27 mouse cellular contexts compared by ENCODE assay signal in genomic region chr1:153953797-153954196, GRCm38 (mm10). TPM values are rescaled to one million over a fixed set of nuclear protein-coding genes. Genes with fewer than 3 reads are reported as not detected.
DNase-seq lines count a peak whose midpoint lies in the region; ATAC-seq and TF ChIP-seq lines count a peak whose summit lies in the region.
"Had no signal": no experiment of that assay in that cellular context is flagged by ENCODE, and none has a peak within 500 bp of the region (broad histone marks: within the 10 kb centered on the region; RNA-seq: fewer than 3 reads in every experiment).

No protein-coding gene starts in this region.

- H3K27me3 ChIP-seq in liver, embryonic 13.5 days: no peaks in the 10 kb centered on the region
- no peaks in the 10 kb centered on the region for H3K27me3 ChIP-seq in liver, postnatal 0 days (ENCODE audit: insufficient read depth, low read length)
- H3K27me3 ChIP-seq in midbrain, embryonic 13.5 days: 0 out of 2 replicates have a peak, but pooled peaks cover 2% of the 10 kb centered on the region
- H3K27me3 ChIP-seq: embryonic facial prominence, embryonic 12.5 days; forebrain, embryonic 12.5 days had no signal

- 61% methylated on average over 6 of the region's 6 CpGs for WGBS in liver, embryonic 13.5 days (ENCODE audit: insufficient replicate concordance)
- WGBS in liver, postnatal 0 days (ENCODE audit: insufficient replicate concordance): 57% methylated on average over 6 of the region's 6 CpGs
- WGBS in midbrain, embryonic 13.5 days: 81% methylated on average over 6 of the region's 6 CpGs

- ATAC-seq in frontal cortex, adult (ENCODE audit: low TSS enrichment): peak; percentile 80
- ATAC-seq in liver, embryonic 13.5 days (ENCODE audit: low read depth): 0 out of 2 replicates have a peak, but pooled peaks have one; percentile 34
- no peak for ATAC-seq in liver, postnatal 0 days
- ATAC-seq in hematopoietic stem cell, adult 5-6 weeks (replicated peaks in 1 of 2; ENCODE audit: insufficient read depth in 1 of 2, low FRiP score in 2 of 2, low TSS enrichment in 1 of 2, low read depth in 1 of 2, poor library complexity in 2 of 2, severe bottlenecking in 2 of 2): peak; percentile 43 to 49; a peak in 3 of 4 replicates
- no peak for ATAC-seq in midbrain, embryonic 13.5 days
- ATAC-seq: CD4-positive, CD25-positive, alpha-beta regulatory T cell, adult 4 months; hindbrain, embryonic 16.5 days; intestine, embryonic 16.5 days had no signal

- no peak overlapping the region for H3K4me2 ChIP-seq in liver, embryonic 13.5 days
- no peak overlapping the region for H3K4me2 ChIP-seq in liver, postnatal 0 days (ENCODE audit: low read depth, low read length)
- H3K4me2 ChIP-seq in midbrain, embryonic 13.5 days (replicated peaks): no peak overlapping the region
- H3K4me2 ChIP-seq: embryonic facial prominence, embryonic 12.5 days; forebrain, embryonic 12.5 days; heart, embryonic 11.5 days; lung, embryonic 14.5 days; midbrain, embryonic 11.5 days had no signal

- no peak for TF ChIP-seq CTCF in liver, postnatal 0 days (IDR thresholded peaks at IDR 0.05; ENCODE audit: low read depth)

- no peaks in the 10 kb centered on the region for H3K36me3 ChIP-seq in liver, embryonic 13.5 days
- H3K36me3 ChIP-seq in liver, postnatal 0 days (replicated peaks; ENCODE audit: insufficient read depth, low read length): no peaks in the 10 kb centered on the region
- H3K36me3 ChIP-seq in midbrain, embryonic 13.5 days: no peaks in the 10 kb centered on the region
- H3K36me3 ChIP-seq: embryonic facial prominence, embryonic 12.5 days; forebrain, embryonic 12.5 days; hindbrain, embryonic 10.5 days had no signal

- H3K4me3 ChIP-seq in liver, embryonic 13.5 days (replicated peaks): no peak overlapping the region
- no peak overlapping the region for H3K4me3 ChIP-seq in liver, postnatal 0 days (ENCODE audit: low read depth, low read length)
- H3K4me3 ChIP-seq in midbrain, embryonic 13.5 days (replicated peaks): no peak overlapping the region
- H3K4me3 ChIP-seq: embryonic facial prominence, embryonic 12.5 days; forebrain, embryonic 12.5 days; hindbrain, embryonic 10.5 days; layer of hippocampus, adult 2 months had no signal

- no peaks in the 10 kb centered on the region for H3K9me3 ChIP-seq in liver, embryonic 13.5 days (replicated peaks)
- H3K9me3 ChIP-seq in liver, postnatal 0 days (ENCODE audit: low read length): no peaks in the 10 kb centered on the region
- no peaks in the 10 kb centered on the region for H3K9me3 ChIP-seq in midbrain, embryonic 13.5 days
- H3K9me3 ChIP-seq: embryonic facial prominence, embryonic 12.5 days; forebrain, embryonic 12.5 days; hindbrain, embryonic 10.5 days had no signal

- H3K9ac ChIP-seq in liver, embryonic 13.5 days: no peak overlapping the region
- H3K9ac ChIP-seq in liver, postnatal 0 days (replicated peaks): no peak overlapping the region
- H3K9ac ChIP-seq in midbrain, embryonic 13.5 days (replicated peaks): no peak overlapping the region
- H3K9ac ChIP-seq: embryonic facial prominence, embryonic 12.5 days; forebrain, embryonic 12.5 days; lung, embryonic 14.5 days had no signal

- peaks cover 15% of the 10 kb centered on the region for H3K4me1 ChIP-seq in liver, embryonic 13.5 days (replicated peaks)
- no peaks in the 10 kb centered on the region for H3K4me1 ChIP-seq in liver, postnatal 0 days (ENCODE audit: insufficient read depth)
- no peaks in the 10 kb centered on the region for H3K4me1 ChIP-seq in midbrain, embryonic 13.5 days (replicated peaks)
- H3K4me1 ChIP-seq: embryonic facial prominence, embryonic 12.5 days had no signal

- no peak for DNase-seq in frontal cortex, postnatal 10 days (ENCODE audit: low spot score in 2 of 2)
- DNase-seq in liver, embryonic 13.5 days: no peak
- no peak for DNase-seq in liver, postnatal 0 days
- peak; percentile 65 for DNase-seq in R1 (ENCODE audit: low read depth, low spot score)
- DNase-seq in kidney, adult 9 months: no peak
- DNase-seq: adrenal gland, adult 2 months; cerebellum, adult 11-12 months; cerebellum, postnatal 14 days; gastrocnemius, postnatal 36 days; kidney, postnatal 25 days; layer of hippocampus, postnatal 36 days; lung, embryonic 14.5 days; thymus, adult 18-20 months; thymus, postnatal 36 days had no signal

- H3K27ac ChIP-seq in liver, embryonic 13.5 days: no peak overlapping the region
- no peak overlapping the region for H3K27ac ChIP-seq in liver, postnatal 0 days (ENCODE audit: low read depth)
- H3K27ac ChIP-seq in midbrain, embryonic 13.5 days: no peak overlapping the region
- H3K27ac ChIP-seq: embryonic facial prominence, embryonic 12.5 days; forebrain, embryonic 12.5 days; hindbrain, embryonic 10.5 days; layer of hippocampus, adult 2 months; macrophage had no signal

- no peak for TF ChIP-seq EP300 in liver, postnatal 0 days (IDR thresholded peaks at IDR 0.05; ENCODE audit: low read depth)

RNA-seq across cellular contexts. Expression of gene Teddm2, which starts 53.8 kb away (rescaled TPM):
- 0.39 and 0.41 TPM in 2 replicates for polyA plus RNA-seq in liver, embryonic 13.5 days (2015; fragmentation: Nextera tagmentation; extraction: Ambion mirVana)
- polyA plus RNA-seq in liver, postnatal 0 days (2015; fragmentation: Nextera tagmentation; extraction: Ambion mirVana): 0.53 and 0.88 TPM in 2 replicates
- 0.13 and 0.20 TPM in 2 replicates for total RNA-seq in hematopoietic stem cell, adult 5-6 weeks (2017)
- 1.1 and 1.2 TPM in 2 replicates for polyA plus RNA-seq in midbrain, embryonic 13.5 days (2015; fragmentation: Nextera tagmentation; extraction: Ambion mirVana)

RNA-seq across cellular contexts. Expression of gene Glul, which starts 54.1 kb away (rescaled TPM):
- polyA plus RNA-seq in liver, embryonic 13.5 days (2015; fragmentation: Nextera tagmentation; extraction: Ambion mirVana): 114 TPM in 2 replicates
- polyA plus RNA-seq in liver, postnatal 0 days (2015; fragmentation: Nextera tagmentation; extraction: Ambion mirVana): 305 and 310 TPM in 2 replicates
- 196 and 243 TPM in 2 replicates for total RNA-seq in hematopoietic stem cell, adult 5-6 weeks (2017)
- polyA plus RNA-seq in midbrain, embryonic 13.5 days (2015; fragmentation: Nextera tagmentation; extraction: Ambion mirVana): 131 and 132 TPM in 2 replicates

Comparison
In these comparisons a context has a peak if more than half of its experiments do, and no peak if none do; other contexts are left out.
1. ATAC-seq: peak in frontal cortex, adult (single experiment), liver, embryonic 13.5 days (single experiment) and hematopoietic stem cell, adult 5-6 weeks (2 of 2); none in liver, postnatal 0 days (single experiment) and midbrain, embryonic 13.5 days (single experiment).